Mouse (Mus musculus) midbrain, embryonic 11.5 days (tissue): ENCODE data around the gene Syk. TPM values are rescaled to one million over a fixed set of nuclear protein-coding genes. Genes with fewer than 3 reads are reported as not detected.

Experiments used
- polyA plus RNA-seq: library from polyadenylated mRNA; unstranded; fragments of >200 nt; fragmentation: Nextera tagmentation; extraction: Ambion mirVana; gene quantifications from 2 replicates; pipeline ENCODE4 v1.2.1, GENCODE M21; 2014

Syk gene
- polyA plus RNA-seq, 1 experiment from 2014 or later: 2.1 TPM

Other genes starting within 250 kb of the Syk start
- gene Diras2, start 51.9 kb upstream of the Syk start, polyA plus RNA-seq: 0.08 and 0.16 TPM in 2 replicates